In genomic region chr1:128819611-128820010, GRCm38 (mm10) we compare ENCODE assay signal across 21 mouse cellular contexts.
A peak's percentile ranks its signal among the peaks of the same experiment; 100 is the strongest.
DNase-seq lines count a peak whose midpoint lies in the region; TF ChIP-seq lines count a peak whose summit lies in the region.
"Had no signal": no experiment of that assay in that cellular context is flagged by ENCODE, and none has a peak within 500 bp of the region (broad histone marks: within the 10 kb centered on the region; RNA-seq: fewer than 3 reads in every experiment).

No protein-coding gene starts in this region.

- no peaks in the 10 kb centered on the region for H3K79me2 ChIP-seq in liver, adult 2 months (ENCODE audit: control insufficient read depth, insufficient read depth, low read length)

- no peaks in the 10 kb centered on the region for H3K27me3 ChIP-seq in kidney, adult 2 months (replicated peaks; ENCODE audit: control insufficient read depth, insufficient read depth, low read length)
- no peaks in the 10 kb centered on the region for H3K27me3 ChIP-seq in liver, adult 2 months (ENCODE audit: control insufficient read depth, insufficient read depth, low read length)
- H3K27me3 ChIP-seq: embryonic facial prominence, embryonic 13.5 days; embryonic facial prominence, embryonic 15.5 days; forebrain, embryonic 12.5 days had no signal

- DNase-seq in kidney, adult 2 months, result peak; percentile 4
- no peak for DNase-seq in kidney, postnatal 36 days
- DNase-seq in liver, adult 2 months (ENCODE audit: extremely low read depth, low read depth, low spot score), result peak; percentile 51
- DNase-seq in liver, result no peak
- DNase-seq in large intestine, adult 2 months (ENCODE audit: low read depth, low spot score), result peak; percentile 3
- no peak for DNase-seq in spleen, postnatal 14 days (ENCODE audit: low spot score in 2 of 2)
- DNase-seq: adrenal gland, adult 2 months; adrenal gland, postnatal 10 days; adrenal gland, postnatal 25 days; cerebellum, adult 11 months; cerebellum, adult 18-20 months; cerebellum, adult 8-10 months; cerebellum, adult 9-11 months; cerebellum, postnatal 14 days; cerebellum, postnatal 36 days; embryo, embryonic 11 days had no signal

- H3K27ac ChIP-seq in kidney, adult 2 months (ENCODE audit: insufficient read depth, low read depth, low read length), result no peak overlapping the region
- H3K27ac ChIP-seq in liver, adult 2 months (replicated peaks; ENCODE audit: insufficient read depth, low read depth, low read length), result no peak overlapping the region
- H3K27ac ChIP-seq: embryonic facial prominence, embryonic 13.5 days; embryonic facial prominence, embryonic 15.5 days; forebrain, embryonic 10.5 days; forebrain, embryonic 12.5 days had no signal

- H3K4me1 ChIP-seq in kidney, adult 2 months (ENCODE audit: control insufficient read depth, insufficient read depth, low read length), result no peaks in the 10 kb centered on the region
- peaks cover 5% of the 10 kb centered on the region; the same call in 1 of the 2 replicates for H3K4me1 ChIP-seq in liver, adult 2 months (ENCODE audit: control insufficient read depth, insufficient read depth, low read length)
- H3K4me1 ChIP-seq: embryonic facial prominence, embryonic 13.5 days had no signal

- no peaks in the 10 kb centered on the region for H3K36me3 ChIP-seq in kidney, adult 2 months (ENCODE audit: control insufficient read depth, insufficient read depth, low read length)
- no peaks in the 10 kb centered on the region for H3K36me3 ChIP-seq in liver, adult 2 months (ENCODE audit: control insufficient read depth, insufficient read depth, low read length)
- H3K36me3 ChIP-seq: embryonic facial prominence, embryonic 13.5 days; embryonic facial prominence, embryonic 15.5 days; forebrain, embryonic 10.5 days; forebrain, embryonic 12.5 days had no signal

- WGBS in kidney, adult 2 months, result 82% methylated on average over 6 of the region's 6 CpGs
- 39% methylated on average over 6 of the region's 6 CpGs for WGBS in liver, adult 2 months
- WGBS in large intestine, adult 2 months, result 47% methylated on average over 6 of the region's 6 CpGs

- no peak for TF ChIP-seq POLR2A in kidney, adult 2 months (IDR thresholded peaks at IDR 0.05; ENCODE audit: low read depth, low read length)
- no peak for TF ChIP-seq POLR2A in liver, adult 2 months (IDR thresholded peaks at IDR 0.05; ENCODE audit: extremely low read depth, insufficient read depth, low read length)

- H3K9ac ChIP-seq in liver, adult 2 months (ENCODE audit: low read depth, low read length), result no peak overlapping the region
- H3K9ac ChIP-seq: embryonic facial prominence, embryonic 13.5 days; embryonic facial prominence, embryonic 15.5 days; forebrain, embryonic 12.5 days had no signal

- H3K4me3 ChIP-seq in kidney, adult 2 months (ENCODE audit: insufficient read depth, low read depth, low read length), result no peak overlapping the region
- H3K4me3 ChIP-seq in liver, adult 2 months (ENCODE audit: insufficient read depth, low read depth, low read length), result no peak overlapping the region
- H3K4me3 ChIP-seq: embryonic facial prominence, embryonic 13.5 days; embryonic facial prominence, embryonic 15.5 days; erythroblast, embryonic 14.5 days; forebrain, embryonic 10.5 days; forebrain, embryonic 12.5 days had no signal

- no peak for TF ChIP-seq CTCF in kidney, adult 2 months (conservative IDR thresholded peaks at IDR 0.05; ENCODE audit: insufficient read depth, insufficient read length, low read depth, low read length)
- no peak for TF ChIP-seq CTCF in liver, adult 2 months (IDR thresholded peaks at IDR 0.05; ENCODE audit: low read depth, low read length)

Comparison
In these comparisons a context has a peak if more than half of its experiments do, and no peak if none do; other contexts are left out.
1. DNase-seq: peak in kidney, adult 2 months (single experiment), liver, adult 2 months (single experiment) and large intestine, adult 2 months (single experiment); none in kidney, postnatal 36 days (0 of 2), liver (single experiment) and spleen, postnatal 14 days (0 of 2).